Mouse (Mus musculus) embryonic facial prominence, embryonic 13.5 days (tissue): ENCODE measurements around the gene Mpnd. TPM values are rescaled to one million over a fixed set of nuclear protein-coding genes. Genes with fewer than 3 reads are reported as not detected.
"Not testable (repeated sequence)": the region's sequence is repeated elsewhere in the genome, so short reads cannot be mapped to it uniquely, and the experiment has no call there.

Experiments used
- ATAC-seq: fragments of 200-750 bp; cut with Nextera tagmentation; 2 replicates; pipeline ENCODE4 v1.8.0; 2017; ENCODE audit warnings: low read depth; ENCODE audit not compliant: insufficient number of reproducible peaks, insufficient read depth, low FRiP score, low TSS enrichment
- H3K27ac ChIP-seq: fragments of 300-500 bp; sonication (generic); 2 replicates; pipeline ENCODE4 v1.5.1; 2015; ENCODE audit warnings: moderate library complexity, mild to moderate bottlenecking, inconsistent platforms
- H3K27me3 ChIP-seq: fragments of 300-500 bp; sonication (generic); 2 replicates; pipeline ENCODE4 v1.6.1; 2015; ENCODE audit warnings: mild to moderate bottlenecking, inconsistent platforms
- H3K36me3 ChIP-seq: fragments of 300-500 bp; sonication (generic); 2 replicates; pipeline ENCODE4 v1.6.1; 2015; ENCODE audit warnings: mild to moderate bottlenecking, inconsistent platforms
- H3K4me1 ChIP-seq: fragments of 300-500 bp; sonication (generic); 2 replicates; pipeline ENCODE4 v1.6.1; 2015; ENCODE audit warnings: inconsistent platforms
- H3K4me2 ChIP-seq: fragments of 300-500 bp; sonication (generic); 2 replicates; pipeline ENCODE4 v1.6.1; 2015; ENCODE audit warnings: moderate library complexity, mild to moderate bottlenecking, inconsistent platforms
- H3K4me3 ChIP-seq: fragments of 300-500 bp; sonication (generic); 2 replicates; pipeline ENCODE4 v1.5.1; 2015; ENCODE audit warnings: mild to moderate bottlenecking, inconsistent platforms
- H3K9ac ChIP-seq: fragments of 300-500 bp; sonication (generic); 2 replicates; pipeline ENCODE4 v1.6.1; 2015; ENCODE audit warnings: mild to moderate bottlenecking, inconsistent platforms
- H3K9me3 ChIP-seq: fragments of 300-500 bp; sonication (generic); 2 replicates; pipeline ENCODE4 v1.6.1; 2016; ENCODE audit warnings: inconsistent platforms
- WGBS: fragments of 180-500 bp; shearing (Covaris S2); methylation state at CpG from one replicate; pipeline ENCODE4 v1.1.7; 2015; ENCODE audit warnings: mixed read lengths; 5-methylcytosine and 5-hydroxymethylcytosine counted together
- polyA plus RNA-seq: library from polyadenylated mRNA; unstranded; fragments of >200 nt; fragmentation: Nextera tagmentation; extraction: Ambion mirVana; gene quantifications from 2 replicates; pipeline ENCODE4 v1.2.1, GENCODE M21; 2015

Mpnd gene
- polyA plus RNA-seq, 1 experiment from 2014 or later: 132 TPM

GRCm38 (mm10) chr17:56054938-56055337 is 49.4 kb downstream of the Mpnd start:
- Histone ChIP-seq H3K9me3 (no peaks in the 10 kb centered on the region), H3K9ac (no peak overlapping the region), H3K27ac (no peak overlapping the region), H3K4me1 (no peaks in the 10 kb centered on the region), H3K4me2 (no peak overlapping the region), H3K27me3 (no peaks in the 10 kb centered on the region), H3K4me3 (no peak overlapping the region), H3K36me3 (peaks cover 86% of the 10 kb centered on the region)
- no peak for ATAC-seq

- Histone ChIP-seq H3K9me3 (no peaks in the 10 kb centered on the region), H3K4me1 (no peaks in the 10 kb centered on the region), H3K27ac (no peak overlapping the region), H3K9ac (0 out of 2 replicates have a peak overlapping the region, but pooled peaks have one; percentile 12), H3K27me3 (no peaks in the 10 kb centered on the region), H3K36me3 (peaks cover 86% of the 10 kb centered on the region), H3K4me2 (no peak overlapping the region), H3K4me3 (no peak overlapping the region)
- no peak for ATAC-seq
- 69% methylated on average over 4 of the region's 4 CpGs for WGBS
These were observed 50.6 kb downstream of the Mpnd start for GRCm38 (mm10) chr17:56055945-56056678.

GRCm38 (mm10) chr17:56057381-56058120 is 52.0 kb downstream of the Mpnd start:
- Histone ChIP-seq H3K4me3 (no peak overlapping the region), H3K4me1 (no peaks in the 10 kb centered on the region), H3K27ac (no peak overlapping the region), H3K9me3 (no peaks in the 10 kb centered on the region), H3K27me3 (no peaks in the 10 kb centered on the region), H3K36me3 (peaks cover 86% of the 10 kb centered on the region), H3K9ac (no peak overlapping the region), H3K4me2 (no peak overlapping the region)
- WGBS: 79% methylated on average over 11 of the region's 11 CpGs
- ATAC-seq: no peak

- H3K27ac ChIP-seq: no peak overlapping the region
- 94% methylated on average over 7 of the region's 7 CpGs for WGBS
These were observed 56.6 kb downstream of the Mpnd start for GRCm38 (mm10) chr17:56062081-56062480.

GRCm38 (mm10) chr17:56065715-56066114 is 60.2 kb downstream of the Mpnd start:
- WGBS: 82% methylated on average over 6 of the region's 6 CpGs
- H3K27me3 ChIP-seq, H3K9ac ChIP-seq: not testable (repeated sequence)

More at GRCm38 (mm10) chr17:56062081-56062480, 56.6 kb downstream of the Mpnd start:
- Histone ChIP-seq H3K4me1 (no peaks in the 10 kb centered on the region), H3K9me3 (no peaks in the 10 kb centered on the region), H3K4me2 (no peak overlapping the region), H3K36me3 (peaks cover 100% of the 10 kb centered on the region), H3K4me3 (no peak overlapping the region), H3K9ac (no peak overlapping the region), H3K27me3 (no peaks in the 10 kb centered on the region)
- no peak for ATAC-seq

More at GRCm38 (mm10) chr17:56065715-56066114, 60.2 kb downstream of the Mpnd start:
- H3K4me2 ChIP-seq, H3K9me3 ChIP-seq, H3K4me3 ChIP-seq, H3K27ac ChIP-seq, ATAC-seq, H3K4me1 ChIP-seq: not testable (repeated sequence)
- peaks cover 100% of the 10 kb centered on the region for H3K36me3 ChIP-seq

Other genes with a start within 250 kb of the Mpnd start
- 11.0 and 11.2 TPM in 2 replicates for gene Zfp119a, start 126.8 kb upstream of the Mpnd start, polyA plus RNA-seq
- 14.6 and 16.5 TPM in 2 replicates for gene Zfp959, start 113.6 kb upstream of the Mpnd start, polyA plus RNA-seq
- gene Zfp119b, start 56.2 kb upstream of the Mpnd start, polyA plus RNA-seq: 5.8 and 7.2 TPM in 2 replicates
- 1.3 and 1.9 TPM in 2 replicates for gene Ebi3, start 53.1 kb upstream of the Mpnd start, polyA plus RNA-seq
- gene Yju2, start 46.6 kb upstream of the Mpnd start, polyA plus RNA-seq: 27.0 and 29.5 TPM in 2 replicates
- 35.2 and 35.5 TPM in 2 replicates for gene Shd, start 35.2 kb upstream of the Mpnd start, polyA plus RNA-seq
- gene Fsd1, start 19.2 kb upstream of the Mpnd start, polyA plus RNA-seq: 31.9 and 40.5 TPM in 2 replicates
- 10.2 TPM in 2 replicates for gene Stap2, start 127 bp upstream of the Mpnd start, polyA plus RNA-seq
- 175 and 185 TPM in 2 replicates for gene Sh3gl1, start 30.9 kb downstream of the Mpnd start, polyA plus RNA-seq
- gene Chaf1a, start 34.7 kb downstream of the Mpnd start, polyA plus RNA-seq: 25.8 and 34.8 TPM in 2 replicates
- gene Ubxn6, start 69.3 kb downstream of the Mpnd start, polyA plus RNA-seq: 47.6 and 51.2 TPM in 2 replicates
- 151 and 155 TPM in 2 replicates for gene Hdgfl2, start 73.9 kb downstream of the Mpnd start, polyA plus RNA-seq
- 0.07 and 0.10 TPM in 2 replicates for gene Plin4, start 104.1 kb downstream of the Mpnd start, polyA plus RNA-seq
- gene Plin5, start 111.9 kb downstream of the Mpnd start, polyA plus RNA-seq: 0.17 and 0.30 TPM in 2 replicates
- gene Lrg1, start 116.3 kb downstream of the Mpnd start, polyA plus RNA-seq: 0.24 and 0.30 TPM in 2 replicates
- 2.4 and 2.5 TPM in 2 replicates for gene Sema6b, start 134.6 kb downstream of the Mpnd start, polyA plus RNA-seq
- gene Tnfaip8l1, start 156.8 kb downstream of the Mpnd start, polyA plus RNA-seq: 13.8 and 13.9 TPM in 2 replicates
- gene Mydgf, start 178.2 kb downstream of the Mpnd start, polyA plus RNA-seq: 86.3 and 91.0 TPM in 2 replicates
- gene Dpp9, start 213.2 kb downstream of the Mpnd start, polyA plus RNA-seq: 34.9 and 37.5 TPM in 2 replicates